Mouse (Mus musculus) heart, postnatal 0 days (tissue): ENCODE results near the gene Inpp4a. TPM values are rescaled to one million over a fixed set of nuclear protein-coding genes. Genes with fewer than 3 reads are reported as not detected.

Source experiments
- ATAC-seq: fragments of 200-750 bp; cut with Nextera tagmentation; 2 replicates; pipeline ENCODE4 v1.8.0; 2017; ENCODE audit warnings: low read depth, moderate number of reproducible peaks, moderate library complexity; ENCODE audit not compliant: insufficient read depth
- DNase-seq: peaks from one replicate; pipeline ENCODE4 v3.0.0-alpha.2; 2016; ENCODE audit warnings: low spot score
- H3K27ac ChIP-seq: fragments of 300-500 bp; sonication (generic); 2 replicates; pipeline ENCODE4 v1.5.1; 2014; ENCODE audit warnings: low read depth, mild to moderate bottlenecking
- H3K27me3 ChIP-seq: fragments of 300-500 bp; sonication (generic); 2 replicates; pipeline ENCODE4 v1.6.1; 2014; ENCODE audit warnings: low read length, mixed read lengths; ENCODE audit not compliant: control insufficient read depth, insufficient read depth
- H3K36me3 ChIP-seq: fragments of 300-500 bp; sonication (generic); replicated peaks from 2 replicates; pipeline ENCODE4 v1.6.1; 2014; ENCODE audit warnings: low read length, mixed read lengths; ENCODE audit not compliant: control insufficient read depth, insufficient read depth
- H3K4me1 ChIP-seq: fragments of 300-500 bp; sonication (generic); 2 replicates; pipeline ENCODE4 v1.6.1; 2014; ENCODE audit warnings: antibody characterized with exemption; ENCODE audit not compliant: control insufficient read depth, insufficient read depth
- H3K4me2 ChIP-seq: fragments of 300-500 bp; sonication (generic); 2 replicates; pipeline ENCODE4 v1.6.1; 2014; ENCODE audit warnings: low read depth, mild to moderate bottlenecking, low read length, moderate library complexity
- H3K4me3 ChIP-seq: fragments of 300-500 bp; sonication (generic); 2 replicates; pipeline ENCODE4 v1.5.1; 2014; ENCODE audit warnings: low read depth, low read length
- H3K9ac ChIP-seq: fragments of 300-500 bp; sonication (generic); replicated peaks from 2 replicates; pipeline ENCODE4 v1.6.1; 2014; ENCODE audit warnings: low read depth, low read length, mixed read lengths
- H3K9me3 ChIP-seq: fragments of 300-500 bp; sonication (generic); replicated peaks from 2 replicates; pipeline ENCODE4 v1.6.1; 2016; ENCODE audit warnings: low read length; ENCODE audit not compliant: control insufficient read depth
- CTCF ChIP-seq: IDR thresholded peaks from 2 replicates; pipeline ENCODE4 v1.5.1; 2016; ENCODE audit warnings: antibody characterized with exemption, control low read depth, low read depth
- EP300 ChIP-seq: IDR thresholded peaks from 2 replicates; pipeline ENCODE4 v1.6.1; 2016; ENCODE audit warnings: antibody characterized with exemption, low read depth
- WGBS: fragments of 180-500 bp; shearing (Covaris S2); extraction: QIAGEN DNeasy Blood & Tissue Kit; methylation state at CpG from one replicate; pipeline ENCODE4 v1.1.7; 2014; 5-methylcytosine and 5-hydroxymethylcytosine counted together
- polyA plus RNA-seq: library from polyadenylated mRNA; unstranded; fragments of >200 nt; fragmentation: Nextera tagmentation; extraction: Ambion mirVana; gene quantifications from 2 replicates; pipeline ENCODE4 v1.2.1, GENCODE M21; 2015
- total RNA-seq: library from RNA; depleted of rRNA; stranded (reverse); fragments of >200 nt; gene quantifications from 2 replicates; pipeline ENCODE4 v1.2.3, GENCODE M21; 2014; ENCODE audit warnings: low replicate concordance

Gene Inpp4a
- total and polyA plus RNA-seq, 2 experiments from 2014 or later, result 8.8 to 9.5 TPM

DNA sequence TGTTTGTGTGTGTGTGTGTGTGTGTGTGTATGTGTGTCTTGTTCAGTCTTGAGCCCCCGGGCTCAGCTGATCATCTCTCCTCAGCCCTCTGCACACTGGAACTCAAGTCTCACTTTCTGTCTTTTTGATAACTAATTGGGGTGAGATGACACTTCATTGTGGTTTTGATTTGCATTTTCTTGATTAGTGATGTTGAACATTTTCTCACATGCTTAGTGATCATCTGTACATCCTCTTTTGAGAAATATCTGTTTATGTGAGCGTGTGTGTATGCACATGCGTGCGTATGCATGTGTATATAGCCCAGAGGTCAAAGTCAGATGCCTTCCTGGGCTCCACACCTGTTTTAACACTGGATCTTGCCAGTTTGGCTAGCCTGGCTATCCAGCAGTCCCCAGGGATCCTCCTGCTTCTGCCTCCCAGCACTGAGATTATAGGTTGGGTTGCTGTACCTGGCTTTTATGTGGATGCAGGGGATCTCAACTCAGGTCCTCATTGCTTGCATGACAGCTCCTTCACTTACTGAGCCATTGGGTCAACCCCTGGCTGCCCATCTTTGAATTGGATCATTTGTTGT lies 10.4 kb downstream of the Inpp4a start:
- no peak overlapping the region for H3K27ac ChIP-seq
- TF ChIP-seq EP300 (no peak), CTCF (no peak)
- DNase-seq (no peak), ATAC-seq (no peak)
- H3K36me3 ChIP-seq, result no peaks in the 10 kb centered on the region
- no peak overlapping the region for H3K4me2 ChIP-seq
- 0 out of 2 replicates have a peak, but pooled peaks cover 3% of the 10 kb centered on the region for H3K9me3 ChIP-seq
- no peaks in the 10 kb centered on the region for H3K27me3 ChIP-seq
- no peak overlapping the region for H3K9ac ChIP-seq
- peaks cover 14% of the 10 kb centered on the region for H3K4me1 ChIP-seq
- 93% methylated on average over 4 of the region's 4 CpGs for WGBS
- no peak overlapping the region for H3K4me3 ChIP-seq

DNA sequence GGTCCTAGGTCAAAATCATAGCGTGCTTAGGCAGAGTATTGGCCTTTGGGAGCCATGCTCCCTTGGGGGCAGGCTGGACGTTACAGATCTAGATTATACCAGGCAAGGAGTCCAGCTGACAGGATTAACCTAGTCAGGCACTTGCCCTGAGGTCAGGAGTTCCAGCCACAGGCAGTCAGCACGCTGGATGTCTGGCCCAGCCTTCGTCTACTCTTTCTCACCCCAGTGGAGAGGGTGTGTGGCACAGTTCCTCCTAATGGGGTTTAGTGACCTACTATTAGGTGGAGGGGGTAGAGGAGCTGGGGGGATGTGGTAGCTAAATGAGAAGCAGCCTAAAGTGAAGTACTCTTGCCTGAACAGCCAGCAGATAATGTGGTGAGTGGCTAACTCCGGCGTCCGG lies 14.7 kb downstream of the Inpp4a start:
- Histone ChIP-seq H3K4me3 (no peak overlapping the region), H3K9me3 (0 out of 2 replicates have a peak, but pooled peaks cover 3% of the 10 kb centered on the region), H3K4me2 (no peak overlapping the region), H3K27me3 (no peaks in the 10 kb centered on the region), H3K36me3 (no peaks in the 10 kb centered on the region), H3K27ac (peak overlapping the region; percentile 15; the same call in 1 of the 2 replicates), H3K4me1 (peaks cover 18% of the 10 kb centered on the region), H3K9ac (no peak overlapping the region)
- WGBS, result 41% methylated on average over 7 of the region's 7 CpGs
- ATAC-seq, result no peak
- no peak for DNase-seq
- TF ChIP-seq CTCF (no peak), EP300 (no peak)

DNA sequence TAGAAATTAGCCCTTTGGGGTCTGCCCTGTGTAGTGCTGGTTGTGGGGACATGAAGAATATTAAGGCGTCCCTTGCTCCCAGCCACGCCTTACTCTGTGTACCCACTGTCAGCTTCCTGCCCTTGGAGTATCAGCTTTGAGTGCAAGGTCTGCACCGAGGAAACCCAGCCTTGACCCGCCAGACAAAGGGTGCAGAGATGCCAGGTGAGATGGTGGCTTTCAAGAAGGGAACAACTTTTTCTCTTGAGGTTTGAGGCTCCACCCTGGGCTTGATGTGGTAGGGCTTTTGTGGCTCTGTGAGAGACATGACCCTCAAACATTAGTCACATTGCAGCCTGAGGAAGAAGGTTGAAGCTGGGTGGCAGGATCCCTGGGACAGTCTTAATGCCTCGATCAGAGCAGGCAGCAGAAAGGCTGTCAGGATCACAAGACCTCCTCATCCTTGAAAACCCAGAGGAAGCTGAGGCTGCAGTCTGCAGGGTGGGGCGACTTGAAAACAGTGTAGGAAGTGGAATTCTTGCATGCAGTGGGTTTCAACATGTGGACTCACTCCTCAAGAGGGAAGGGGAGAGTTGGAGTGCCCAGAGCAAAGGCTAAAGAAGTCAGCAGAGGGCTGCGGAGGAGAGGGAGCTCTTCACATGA lies 18.1 kb downstream of the Inpp4a start:
- Histone ChIP-seq H3K27me3 (no peaks in the 10 kb centered on the region), H3K9me3 (no peaks in the 10 kb centered on the region), H3K9ac (no peak overlapping the region), H3K4me3 (no peak overlapping the region), H3K27ac (no peak overlapping the region), H3K4me2 (no peak overlapping the region), H3K36me3 (no peaks in the 10 kb centered on the region), H3K4me1 (peaks cover 12% of the 10 kb centered on the region)
- no peak for DNase-seq
- ATAC-seq, result no peak
- 68% methylated on average over 7 of the region's 7 CpGs for WGBS
- TF ChIP-seq EP300 (no peak), CTCF (no peak)

DNA sequence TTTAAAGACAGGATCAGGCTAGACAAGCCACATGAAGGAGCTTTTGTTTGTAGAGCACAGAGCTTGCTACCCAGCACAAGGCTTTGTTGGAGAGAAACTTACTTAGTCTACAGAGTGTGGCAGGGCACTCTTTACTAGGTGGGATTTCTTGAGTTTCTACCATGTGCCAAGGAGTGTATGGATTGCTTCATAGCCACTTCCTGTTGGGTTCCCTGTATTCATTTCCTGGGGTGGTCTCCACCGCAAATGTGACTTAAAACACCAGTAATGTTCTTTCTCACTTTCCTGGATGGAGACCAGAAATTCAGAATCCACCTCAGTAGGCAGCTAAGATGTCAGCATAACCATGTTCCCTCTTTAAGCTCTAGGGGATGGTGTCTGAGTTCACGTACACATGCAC lies 18.9 kb downstream of the Inpp4a start:
- TF ChIP-seq EP300, result no peak
- no peak for TF ChIP-seq CTCF
- DNase-seq, result no peak
- Histone ChIP-seq H3K36me3 (no peaks in the 10 kb centered on the region), H3K4me3 (no peak overlapping the region), H3K27me3 (no peaks in the 10 kb centered on the region), H3K9me3 (no peaks in the 10 kb centered on the region), H3K9ac (no peak overlapping the region), H3K4me2 (no peak overlapping the region), H3K4me1 (peaks cover 12% of the 10 kb centered on the region), H3K27ac (no peak overlapping the region)
- WGBS, result 73% methylated on average over 2 of the region's 2 CpGs
- no peak for ATAC-seq

DNA sequence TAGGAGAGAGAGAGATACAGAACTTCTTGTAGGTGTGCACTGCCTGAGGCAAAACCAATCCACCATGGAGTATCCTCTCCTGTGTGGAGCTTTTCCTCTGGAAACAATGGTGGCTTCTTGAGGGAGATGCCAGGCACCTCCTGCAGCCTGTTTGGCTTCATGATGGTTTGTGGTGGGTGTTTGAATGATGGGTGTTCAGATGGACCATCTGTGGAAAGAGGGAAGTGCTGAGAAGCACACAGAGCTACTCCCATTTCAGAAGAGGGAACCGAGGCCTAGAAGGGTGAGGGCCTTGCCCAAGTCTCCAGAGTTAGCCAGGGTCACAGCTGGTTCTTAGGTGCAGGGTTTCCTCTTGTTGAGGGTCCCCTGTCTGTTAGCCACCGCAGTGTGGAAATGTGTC lies 23.0 kb downstream of the Inpp4a start:
- ATAC-seq (no peak), DNase-seq (no peak)
- Histone ChIP-seq H3K4me1 (no peaks in the 10 kb centered on the region), H3K27me3 (no peaks in the 10 kb centered on the region), H3K9ac (no peak overlapping the region), H3K4me2 (no peak overlapping the region), H3K27ac (no peak overlapping the region), H3K9me3 (no peaks in the 10 kb centered on the region), H3K36me3 (no peaks in the 10 kb centered on the region), H3K4me3 (no peak overlapping the region)
- 86% methylated on average over 2 of the region's 2 CpGs for WGBS
- TF ChIP-seq CTCF (no peak), EP300 (no peak)

DNA sequence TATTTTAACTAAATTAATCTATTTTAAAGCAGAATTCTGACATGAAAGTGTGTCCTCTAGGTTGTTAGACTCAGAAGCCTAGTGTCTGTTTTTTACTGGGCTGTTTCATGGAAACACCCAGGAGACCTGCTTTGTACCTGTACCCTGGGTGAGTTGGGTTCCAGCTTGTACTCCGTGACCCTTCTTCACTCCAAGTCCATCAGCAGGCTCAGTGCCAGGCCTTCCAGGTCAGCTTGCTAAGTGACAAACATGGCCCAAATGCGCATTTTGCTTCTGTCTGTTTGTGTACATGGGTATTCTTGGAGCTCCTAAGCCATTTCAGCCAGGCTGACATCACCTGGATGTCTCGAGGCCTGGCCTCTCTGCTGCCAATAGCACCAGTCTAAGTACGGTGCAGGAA lies 23.5 kb downstream of the Inpp4a start:
- Histone ChIP-seq H3K27ac (no peak overlapping the region), H3K9me3 (no peaks in the 10 kb centered on the region), H3K9ac (no peak overlapping the region), H3K4me1 (no peaks in the 10 kb centered on the region), H3K4me3 (no peak overlapping the region), H3K4me2 (no peak overlapping the region), H3K27me3 (no peaks in the 10 kb centered on the region), H3K36me3 (no peaks in the 10 kb centered on the region)
- TF ChIP-seq CTCF (no peak), EP300 (no peak)
- no peak for ATAC-seq
- no peak for DNase-seq
- WGBS, result 89% methylated on average over 4 of the region's 4 CpGs
